Mouse (Mus musculus) heart, adult 9 months (tissue): ENCODE results near the gene Rnf150.

ENCODE experiments used
- DNase-seq, 2 experiments: peaks; one replicate each; pipeline ENCODE4 v3.0.0; 2022; ENCODE audit warnings: low spot score in 2 of 2

Rnf150 gene

DNA sequence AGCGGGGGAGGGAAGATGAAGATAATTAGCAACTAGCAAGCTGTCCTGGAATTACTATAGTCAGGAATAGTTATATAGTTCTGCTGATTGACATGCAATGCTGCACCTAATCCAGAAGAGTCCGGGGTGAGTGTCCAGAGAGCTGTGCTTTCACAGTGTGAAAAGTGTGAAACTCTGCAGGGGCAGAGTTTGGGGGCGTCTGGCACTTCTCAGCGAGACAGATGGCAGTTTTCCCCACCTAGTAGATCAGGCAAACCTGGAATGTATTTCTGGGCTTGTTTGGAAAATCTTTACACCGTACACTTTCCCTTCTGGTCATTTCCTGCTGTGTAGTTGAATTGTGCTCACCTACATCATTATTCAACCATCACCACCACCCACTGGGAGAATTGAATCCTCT, 148.6 kb downstream of the Rnf150 start:
- DNase-seq = no peak

GRCm38 (mm10) chr8:83028211-83028610, 165.1 kb downstream of the Rnf150 start:
- peak; percentile 67 to 72 for DNase-seq

DNA sequence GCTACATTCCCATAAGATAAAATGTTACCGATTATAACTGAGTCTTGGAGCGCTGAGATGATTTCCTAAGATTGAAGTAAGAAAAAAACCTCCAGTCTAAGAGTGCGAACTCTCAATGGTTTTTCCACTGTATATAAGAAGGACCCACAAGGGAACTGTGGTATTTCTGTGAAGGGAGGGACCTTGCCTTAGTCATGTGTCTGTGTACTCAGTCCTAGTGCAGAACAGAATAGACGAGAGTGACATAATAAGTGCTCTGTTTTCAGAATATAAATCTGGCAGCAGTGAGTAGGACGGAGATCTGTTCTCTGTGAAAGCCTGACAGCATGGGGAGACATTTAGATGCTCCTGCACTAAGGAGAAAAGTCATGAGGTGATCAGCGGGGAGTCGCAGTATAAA, 169.6 kb downstream of the Rnf150 start:
- DNase-seq = no peak

GRCm38 (mm10) chr8:83035141-83035540, 172.0 kb downstream of the Rnf150 start:
- DNase-seq = peak in 1 of 2 experiments; percentile 23

DNA sequence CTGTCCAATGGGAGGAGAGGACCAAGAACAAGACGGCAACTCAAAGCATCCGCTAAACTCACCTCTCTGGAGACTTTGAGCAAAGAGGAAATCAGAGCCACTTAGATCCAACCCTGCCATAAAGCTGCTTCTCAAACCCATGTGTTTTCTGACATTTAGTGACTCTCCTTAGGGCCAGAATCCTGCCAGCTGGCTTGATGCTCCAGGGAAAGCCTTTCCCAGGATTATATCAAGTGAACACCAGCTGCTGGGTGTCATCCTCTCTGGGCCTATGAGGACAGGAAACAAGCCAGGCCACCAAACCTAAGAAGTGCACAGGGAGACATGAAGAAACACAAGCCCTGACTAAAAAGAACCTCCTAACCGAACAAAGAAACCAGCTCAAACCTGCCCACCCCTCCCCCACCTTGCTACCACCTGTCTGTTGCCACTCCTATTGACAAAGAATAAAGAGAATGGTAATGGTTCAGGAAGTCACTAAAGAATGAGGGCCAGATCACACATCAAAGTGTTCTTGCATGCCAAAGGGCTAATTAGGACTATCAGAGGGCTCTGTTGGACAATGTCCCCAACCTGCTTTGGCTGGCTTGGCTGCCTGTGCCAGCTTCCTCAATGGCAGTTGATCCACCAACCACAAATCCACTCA, 173.5 kb downstream of the Rnf150 start:
- peak; percentile 50 to 69 for DNase-seq

GRCm38 (mm10) chr8:83037321-83037720, 174.2 kb downstream of the Rnf150 start:
- no peak for DNase-seq

DNA sequence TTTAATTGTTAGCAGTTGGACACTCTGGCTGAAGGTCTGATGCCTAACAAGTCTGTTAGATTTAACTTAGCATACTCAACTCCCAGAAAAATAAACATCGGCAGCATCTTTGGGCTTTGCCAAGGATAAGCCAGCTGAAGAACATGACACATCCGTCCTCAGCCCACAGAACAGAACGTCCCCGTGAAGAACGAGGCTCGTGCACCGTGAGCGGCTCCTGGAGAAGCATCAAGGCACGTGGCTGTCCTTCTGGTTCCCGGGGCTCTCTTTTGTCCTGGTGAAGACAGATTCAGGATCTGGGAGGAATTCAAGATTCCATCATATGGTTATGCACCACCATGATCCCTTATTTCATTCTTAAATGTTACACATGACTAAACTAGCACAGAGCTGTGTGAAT, 175.4 kb downstream of the Rnf150 start:
- peak in 1 of 2 experiments; percentile 44 for DNase-seq

- DNase-seq = no peak
Measured at GRCm38 (mm10) chr8:83041440-83041839, 178.3 kb downstream of the Rnf150 start.

GRCm38 (mm10) chr8:83046912-83047311, 183.8 kb downstream of the Rnf150 start:
- DNase-seq = peak in 1 of 2 experiments; percentile 37

- DNase-seq = no peak
Measured at GRCm38 (mm10) chr8:83048527-83048926, 185.4 kb downstream of the Rnf150 start.

- peak; percentile 49 to 76 for DNase-seq
Measured at GRCm38 (mm10) chr8:83049171-83049601, 186.0 kb downstream of the Rnf150 start.

DNA sequence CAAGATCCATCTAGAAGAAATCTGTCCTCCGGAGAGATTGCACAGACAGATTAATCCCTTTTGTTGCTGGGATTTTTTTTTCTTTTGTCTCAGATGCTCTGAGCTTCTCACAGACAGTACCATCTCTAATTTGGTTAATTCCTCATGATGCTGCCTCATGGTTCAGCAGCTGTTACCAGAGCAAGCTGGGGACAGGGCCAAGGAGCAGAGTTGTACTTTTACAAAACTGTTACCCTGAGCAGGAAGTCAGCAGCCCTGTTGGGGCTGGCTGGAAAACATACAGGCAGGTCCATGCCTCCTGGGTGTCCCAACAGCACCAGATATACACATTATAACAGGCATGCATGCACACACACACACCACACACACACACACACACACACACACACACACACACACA, 186.5 kb downstream of the Rnf150 start:
- DNase-seq = peak; percentile 30 to 54

DNA sequence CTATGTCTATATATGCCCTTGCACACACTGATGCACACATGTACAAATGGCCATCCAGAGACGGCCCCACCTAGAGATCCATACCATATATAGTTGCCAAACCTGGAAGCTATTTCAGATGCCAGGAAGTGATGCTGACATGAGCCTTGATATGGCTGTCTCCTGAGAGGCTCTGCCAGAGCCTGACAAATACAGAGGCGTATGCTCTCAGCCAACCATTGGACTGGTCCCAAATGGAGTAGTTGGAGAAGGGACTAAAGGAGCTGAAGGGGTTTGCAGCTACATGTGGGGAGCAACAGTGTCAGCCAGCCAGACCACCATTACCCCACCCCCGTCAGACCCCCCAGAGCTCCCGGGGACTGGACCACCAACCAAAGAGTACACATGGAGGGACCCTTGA, 189.7 kb downstream of the Rnf150 start:
- DNase-seq = no peak

GRCm38 (mm10) chr8:83054801-83055200, 191.6 kb downstream of the Rnf150 start:
- DNase-seq = no peak

GRCm38 (mm10) chr8:83058951-83059350, 195.8 kb downstream of the Rnf150 start:
- no peak for DNase-seq

- no peak for DNase-seq
Measured at GRCm38 (mm10) chr8:83060076-83060475, 196.9 kb downstream of the Rnf150 start.

DNA sequence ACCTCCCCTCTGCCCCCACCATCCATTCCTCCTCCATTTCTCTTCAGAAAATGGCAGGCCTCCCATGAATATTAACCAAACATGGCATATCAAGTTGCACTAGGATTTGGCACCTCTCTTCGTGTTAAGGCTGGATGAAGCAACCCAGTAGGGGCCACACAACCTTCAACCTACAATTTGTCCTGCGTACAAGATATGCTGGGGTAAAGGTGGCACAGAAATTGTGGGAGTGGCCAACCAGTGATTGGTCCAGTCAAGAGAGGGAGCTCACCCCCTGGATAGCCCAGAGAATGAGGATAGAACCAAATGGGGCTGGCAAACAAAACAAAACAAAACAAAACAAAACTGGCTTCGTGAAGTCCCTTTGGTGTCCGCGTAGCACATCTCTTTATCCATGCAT, 198.1 kb downstream of the Rnf150 start:
- DNase-seq = no peak

- DNase-seq = no peak
Measured at GRCm38 (mm10) chr8:83061873-83062272, 198.7 kb downstream of the Rnf150 start.

- DNase-seq = no peak
Measured at GRCm38 (mm10) chr8:83062276-83062675, 199.1 kb downstream of the Rnf150 start.

- DNase-seq = peak in 1 of 2 experiments; percentile 15
Measured at GRCm38 (mm10) chr8:83064096-83064495, 200.9 kb downstream of the Rnf150 start.

DNA sequence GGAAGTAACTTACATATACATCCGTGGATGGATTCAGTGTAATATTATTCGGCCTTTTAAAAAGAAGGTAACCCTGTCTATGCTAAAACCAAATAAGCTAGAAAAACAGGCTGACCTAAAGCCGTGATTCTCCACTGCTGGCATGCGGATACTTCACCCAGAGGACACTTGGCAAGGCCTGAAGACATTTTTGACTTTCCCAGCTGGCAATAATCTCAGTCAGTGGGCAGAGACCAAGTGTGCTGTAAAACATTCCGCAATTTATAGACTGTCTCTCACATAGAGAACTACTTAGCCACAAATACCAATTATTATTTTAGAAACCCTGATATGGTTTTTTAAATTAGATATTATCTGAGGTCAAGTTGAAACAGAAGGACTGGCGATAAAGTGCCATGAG, 202.9 kb downstream of the Rnf150 start:
- DNase-seq = no peak

GRCm38 (mm10) chr8:83066846-83067245, 203.7 kb downstream of the Rnf150 start:
- DNase-seq = peak; percentile 20 to 21

DNA sequence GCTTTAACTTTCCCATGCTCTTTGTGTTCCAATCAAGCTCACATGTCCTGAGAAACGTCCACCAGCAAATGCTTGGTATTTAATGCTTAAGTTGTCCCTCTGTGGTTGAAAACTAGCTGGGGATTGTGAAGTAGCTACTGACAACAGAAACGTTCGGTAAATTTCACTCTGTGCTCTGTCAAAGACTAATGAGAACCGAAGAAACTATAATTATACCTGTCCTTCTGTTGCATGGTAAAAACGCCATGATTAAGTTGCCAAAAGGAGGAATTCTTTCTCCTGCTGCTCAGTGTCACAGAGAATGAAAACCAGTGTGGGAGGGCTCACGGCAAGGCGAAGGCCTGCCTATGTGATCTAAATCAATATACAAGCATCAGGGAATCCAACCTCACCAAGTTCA, 204.8 kb downstream of the Rnf150 start:
- DNase-seq = no peak

- DNase-seq = no peak
Measured at GRCm38 (mm10) chr8:83074248-83074647, 211.1 kb downstream of the Rnf150 start.
